ENCODE assay signal across 8 mouse cellular contexts in the genomic region with DNA sequence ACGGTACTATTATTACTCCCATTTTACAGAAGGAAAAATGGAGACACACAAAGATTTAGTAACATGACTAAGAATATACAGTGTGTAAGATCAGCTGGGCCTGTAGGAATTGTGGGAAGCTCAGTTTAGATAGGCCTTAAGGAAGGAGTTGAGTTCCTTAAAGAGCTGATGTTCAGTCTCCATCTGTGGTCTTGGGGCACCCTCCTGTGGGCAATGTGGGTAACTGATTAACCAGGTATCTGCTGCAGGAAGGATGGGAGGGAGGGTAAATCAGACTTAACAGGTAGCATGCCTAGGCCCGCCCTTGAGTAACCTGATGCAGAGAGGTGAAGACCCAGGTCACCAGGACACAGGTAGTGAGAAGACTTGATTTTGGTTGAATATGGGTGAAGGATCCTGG. TPM values are rescaled to one million over a fixed set of nuclear protein-coding genes. Genes with fewer than 3 reads are reported as not detected.
A peak's percentile ranks its signal among the peaks of the same experiment; 100 is the strongest.
DNase-seq lines count a peak whose midpoint lies in the region; ATAC-seq lines count a peak whose summit lies in the region.

No protein-coding gene starts in this region.

- no peak overlapping the region for H3K27ac ChIP-seq in embryonic facial prominence, embryonic 14.5 days (replicated peaks; ENCODE audit: low read depth, low read length)
- no peak overlapping the region for H3K27ac ChIP-seq in kidney, embryonic 16.5 days (ENCODE audit: low read length)

- no peak overlapping the region for H3K9ac ChIP-seq in embryonic facial prominence, embryonic 14.5 days (ENCODE audit: low read depth, low read length)
- no peak overlapping the region for H3K9ac ChIP-seq in kidney, embryonic 16.5 days (replicated peaks; ENCODE audit: low read length)

- H3K4me2 ChIP-seq in embryonic facial prominence, embryonic 14.5 days (ENCODE audit: low read depth, low read length): no peak overlapping the region
- no peak overlapping the region for H3K4me2 ChIP-seq in kidney, embryonic 16.5 days (replicated peaks; ENCODE audit: low read depth, low read length)

- H3K4me1 ChIP-seq in embryonic facial prominence, embryonic 14.5 days (ENCODE audit: control insufficient read depth, insufficient read depth, low read length): peaks cover 13% of the 10 kb centered on the region
- peaks cover 7% of the 10 kb centered on the region; the same call in 1 of the 2 replicates for H3K4me1 ChIP-seq in kidney, embryonic 16.5 days (ENCODE audit: insufficient read depth, low read length)

- H3K4me3 ChIP-seq in embryonic facial prominence, embryonic 14.5 days (ENCODE audit: low read depth, low read length): no peak overlapping the region
- H3K4me3 ChIP-seq in kidney, embryonic 16.5 days (ENCODE audit: low read length): no peak overlapping the region

- intact Hi-C loops in gastrocnemius, postnatal 14 days (cut with DNase I; ENCODE audit: low total_unique reads): loop anchor here (10.0 kb wide), 1 partner anchor 371 kb away; no protein-coding TSS in a partner anchor

- H3K9me3 ChIP-seq in embryonic facial prominence, embryonic 14.5 days (ENCODE audit: control insufficient read depth, low read length): no peaks in the 10 kb centered on the region
- H3K9me3 ChIP-seq in kidney, embryonic 16.5 days (ENCODE audit: low read length): no peaks in the 10 kb centered on the region

- WGBS in embryonic facial prominence, embryonic 14.5 days: 77% methylated on average over 2 of the region's 2 CpGs
- WGBS in kidney, embryonic 16.5 days: 80% methylated on average over 2 of the region's 2 CpGs

- no peaks in the 10 kb centered on the region for H3K27me3 ChIP-seq in embryonic facial prominence, embryonic 14.5 days (replicated peaks; ENCODE audit: control insufficient read depth, insufficient read depth, low read length)
- no peaks in the 10 kb centered on the region for H3K27me3 ChIP-seq in kidney, embryonic 16.5 days (ENCODE audit: insufficient read depth, low read length)

- ATAC-seq in embryonic facial prominence, embryonic 14.5 days (ENCODE audit: low read depth): no peak
- ATAC-seq in kidney, embryonic 16.5 days (ENCODE audit: low FRiP score, low TSS enrichment): peak; percentile 70; the same call in 1 of the 2 replicates
- ATAC-seq in megakaryocyte-erythroid progenitor cell, adult 5-6 weeks (replicated peaks; ENCODE audit: low FRiP score, low TSS enrichment, poor library complexity, severe bottlenecking): peak; percentile 74

- H3K36me3 ChIP-seq in embryonic facial prominence, embryonic 14.5 days (ENCODE audit: control insufficient read depth, insufficient read depth, low read length): peaks cover 14% of the 10 kb centered on the region; the same call in 1 of the 2 replicates
- H3K36me3 ChIP-seq in kidney, embryonic 16.5 days (ENCODE audit: insufficient read depth, low read length): peaks cover 30% of the 10 kb centered on the region

- DNase-seq in gastrocnemius, postnatal 14 days: peak; percentile 30
- DNase-seq in gastrocnemius, postnatal 4 days (ENCODE audit: low spot score in 2 of 2): no peak
- DNase-seq in B cell, adult 2 months: peak; percentile 77 to 80
- peak; percentile 49 for DNase-seq in adrenal gland, postnatal 25 days
- peak; percentile 61 for DNase-seq in embryonic facial prominence, embryonic 14.5 days (ENCODE audit: low spot score)
- peak; percentile 55 for DNase-seq in thymus, postnatal 0 days (ENCODE audit: low spot score)

RNA-seq across cellular contexts. Expression of gene Cers4, which starts 23.3 kb away (rescaled TPM):
- 1 to 10 TPM; 5.4 to 7.1 TPM for total RNA-seq in gastrocnemius, postnatal 14 days (2021)
- 10 to 100 TPM; 14.6 to 16.4 TPM for total RNA-seq in gastrocnemius, postnatal 4 days (2021)
- total RNA-seq in adrenal gland, postnatal 25 days (2021): 11.0 and 28.3 TPM in 2 replicates
- polyA plus RNA-seq in embryonic facial prominence, embryonic 14.5 days (2014; fragmentation: Nextera tagmentation; extraction: Ambion mirVana): 17.3 and 27.8 TPM in 2 replicates
- 17.8 and 21.6 TPM in 2 replicates for polyA plus RNA-seq in kidney, embryonic 16.5 days (2015; fragmentation: Nextera tagmentation; extraction: Ambion mirVana)
- total RNA-seq in megakaryocyte-erythroid progenitor cell, adult 5-6 weeks (2014; fragmentation: Nextera tagmentation): 3.2 and 18.5 TPM in 2 replicates
- total RNA-seq in megakaryocyte-erythroid progenitor cell, adult 5-6 weeks (2017): 2.8 and 3.2 TPM in 2 replicates
- 7.1 and 7.4 TPM in 2 replicates for polyA plus RNA-seq in thymus, postnatal 0 days (2015; fragmentation: Nextera tagmentation; extraction: Ambion mirVana)

Comparison
In these comparisons a context has a peak if more than half of its experiments do, and no peak if none do; other contexts are left out.
1. DNase-seq: peak in gastrocnemius, postnatal 14 days (single experiment), B cell, adult 2 months (2 of 2), adrenal gland, postnatal 25 days (single experiment), embryonic facial prominence, embryonic 14.5 days (single experiment) and thymus, postnatal 0 days (single experiment); none in gastrocnemius, postnatal 4 days (0 of 2).